Mouse (Mus musculus) adrenal gland (tissue): ENCODE results near the gene Wrap53.
"Not testable (repeated sequence)": the region's sequence is repeated elsewhere in the genome, so short reads cannot be mapped to it uniquely, and the experiment has no call there.

ENCODE experiments used
- intact Hi-C: fragments of 180-260 bp; cut with DNase I; formaldehyde crosslinking; loops from one replicate; pipeline ENCODE4 v1.15.1; 2025

The Wrap53 gene

GRCm38 (mm10) chr11:69534990-69535389, 45.1 kb downstream of the Wrap53 start:
- intact Hi-C loops: no loop called here

GRCm38 (mm10) chr11:69532480-69533150, 47.4 kb downstream of the Wrap53 start:
- intact Hi-C loops: no loop called here

GRCm38 (mm10) chr11:69530755-69531154, 49.3 kb downstream of the Wrap53 start:
- intact Hi-C loops: not testable (repeated sequence)

GRCm38 (mm10) chr11:69530281-69530680, 49.8 kb downstream of the Wrap53 start:
- intact Hi-C loops: not testable (repeated sequence)

- intact Hi-C loops: loop anchor here (5.0 kb wide), 1 partner anchor 84 kb away; no protein-coding TSS in a partner anchor
These were observed 52.0 kb downstream of the Wrap53 start for GRCm38 (mm10) chr11:69528031-69528390.

- intact Hi-C loops: loop anchor here (5.0 kb wide), 1 partner anchor 85 kb away; no protein-coding TSS in a partner anchor
These were observed 52.7 kb downstream of the Wrap53 start for GRCm38 (mm10) chr11:69527098-69528030.

- intact Hi-C loops: loop anchor here (5.0 kb wide), 1 partner anchor 86 kb away; no protein-coding TSS in a partner anchor
These were observed 53.4 kb downstream of the Wrap53 start for GRCm38 (mm10) chr11:69526631-69527030.

GRCm38 (mm10) chr11:69525661-69526060, 54.4 kb downstream of the Wrap53 start:
- intact Hi-C loops: loop anchor here (5.0 kb wide), 1 partner anchor 87 kb away; no protein-coding TSS in a partner anchor

- intact Hi-C loops: no loop called here
These were observed 56.4 kb downstream of the Wrap53 start for GRCm38 (mm10) chr11:69523651-69524050.

- intact Hi-C loops: no loop called here
These were observed 58.4 kb downstream of the Wrap53 start for GRCm38 (mm10) chr11:69521526-69522149.

- intact Hi-C loops: no loop called here
These were observed 60.1 kb downstream of the Wrap53 start for GRCm38 (mm10) chr11:69519976-69520375.

- intact Hi-C loops: no loop called here
These were observed 63.4 kb downstream of the Wrap53 start for GRCm38 (mm10) chr11:69516661-69517060.

- intact Hi-C loops: no loop called here
These were observed 63.9 kb downstream of the Wrap53 start for GRCm38 (mm10) chr11:69516151-69516640.

- intact Hi-C loops: loop anchor here (2.0 to 5.0 kb wide), 3 partner anchors 81 to 247 kb away; no protein-coding TSS in a partner anchor
These were observed 66.2 kb downstream of the Wrap53 start for GRCm38 (mm10) chr11:69513840-69514239.
